Mouse (Mus musculus): ENCODE data around the gene Fgf4. TPM values are rescaled to one million over a fixed set of nuclear protein-coding genes. Genes with fewer than 3 reads are reported as not detected.

Gene Fgf4
- polyA plus RNA-seq, 1 experiment, result not detected

- 94% methylated on average over 1 of the region's 1 CpGs for WGBS
- Histone ChIP-seq H3K27ac (ENCODE audit: insufficient read depth, low read length) (no peak overlapping the region), H3K4me1 (ENCODE audit: control insufficient read depth, insufficient read depth, low read length) (peaks cover 4% of the 10 kb centered on the region; the same call in 1 of the 2 replicates), H3K4me3 (replicated peaks; ENCODE audit: insufficient read depth, low read depth, low read length) (no peak overlapping the region), H3K27me3 (ENCODE audit: control insufficient read depth, insufficient read depth, low read length) (peaks cover 3% of the 10 kb centered on the region; the same call in 1 of the 2 replicates)
- TF ChIP-seq CTCF (IDR thresholded peaks at IDR 0.05; ENCODE audit: borderline replicate concordance, insufficient read depth, low read depth, low read length), result no peak
- TF ChIP-seq POLR2A (IDR thresholded peaks at IDR 0.05; ENCODE audit: borderline replicate concordance, insufficient read depth, low read length), result no peak
- no peak for DNase-seq
Observed at GRCm38 (mm10) chr7:144858702-144859101, 11.5 kb downstream of the Fgf4 start.

GRCm38 (mm10) chr7:144861056-144861768 lies 14.0 kb downstream of the Fgf4 start:
- H3K27me3 ChIP-seq (ENCODE audit: control insufficient read depth, insufficient read depth, low read length), result peaks cover 3% of the 10 kb centered on the region; the same call in 1 of the 2 replicates
- WGBS, result 1% methylated on average over 72 of the region's 72 CpGs
- no peak overlapping the region for H3K4me3 ChIP-seq (replicated peaks; ENCODE audit: insufficient read depth, low read depth, low read length)
- DNase-seq, result no peak
- H3K27ac ChIP-seq (ENCODE audit: insufficient read depth, low read length), result no peak overlapping the region
- TF ChIP-seq POLR2A (IDR thresholded peaks at IDR 0.05; ENCODE audit: borderline replicate concordance, insufficient read depth, low read length), result no peak
- no peak for TF ChIP-seq CTCF (IDR thresholded peaks at IDR 0.05; ENCODE audit: borderline replicate concordance, insufficient read depth, low read depth, low read length)
- peaks cover 4% of the 10 kb centered on the region; the same call in 1 of the 2 replicates for H3K4me1 ChIP-seq (ENCODE audit: control insufficient read depth, insufficient read depth, low read length)

DNA sequence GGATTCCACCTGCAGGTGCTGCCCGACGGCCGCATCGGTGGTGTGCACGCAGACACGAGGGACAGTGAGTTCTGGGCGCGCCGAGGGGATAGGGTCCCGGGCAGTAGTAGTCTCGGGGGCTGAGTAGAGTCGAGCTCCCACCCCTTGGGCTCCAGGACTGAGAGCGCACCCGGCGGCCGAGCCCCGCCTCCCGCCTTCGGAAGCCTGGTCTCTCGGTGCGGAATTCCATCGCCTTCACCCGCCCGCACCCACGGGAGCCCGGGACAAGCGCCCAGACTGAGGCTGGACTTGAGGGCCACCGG lies 14.6 kb downstream of the Fgf4 start:
- under 1% methylated on average over 26 of the region's 28 CpGs for WGBS

DNA sequence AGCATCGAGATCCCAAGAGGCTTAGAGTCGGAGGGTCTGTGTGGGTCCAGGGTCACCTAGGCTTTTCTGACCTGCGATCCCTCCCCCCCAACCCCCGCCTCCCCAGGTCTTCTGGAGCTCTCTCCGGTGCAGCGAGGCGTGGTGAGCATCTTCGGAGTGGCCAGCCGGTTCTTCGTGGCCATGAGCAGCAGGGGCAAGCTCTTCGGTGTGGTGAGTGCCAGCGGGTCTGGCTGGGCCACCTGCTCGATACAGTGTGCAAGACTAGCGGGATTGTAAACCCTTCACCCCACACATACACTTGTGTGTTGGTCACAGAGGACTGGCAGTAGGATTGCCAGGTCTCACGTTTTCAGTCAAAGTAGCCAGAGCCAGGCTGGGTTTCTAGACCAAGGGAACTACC lies 15.0 kb downstream of the Fgf4 start:
- WGBS, result under 1% methylated on average over 15 of the region's 15 CpGs
- H3K4me1 ChIP-seq (ENCODE audit: control insufficient read depth, insufficient read depth, low read length), result peaks cover 4% of the 10 kb centered on the region; the same call in 1 of the 2 replicates
- H3K27me3 ChIP-seq (ENCODE audit: control insufficient read depth, insufficient read depth, low read length), result peaks cover 3% of the 10 kb centered on the region; the same call in 1 of the 2 replicates
- peak; percentile 34 to 42 for DNase-seq
- no peak overlapping the region for H3K4me3 ChIP-seq (replicated peaks; ENCODE audit: insufficient read depth, low read depth, low read length)
- no peak overlapping the region for H3K27ac ChIP-seq (ENCODE audit: insufficient read depth, low read length)
- no peak for TF ChIP-seq CTCF (IDR thresholded peaks at IDR 0.05; ENCODE audit: borderline replicate concordance, insufficient read depth, low read depth, low read length)
- TF ChIP-seq POLR2A (IDR thresholded peaks at IDR 0.05; ENCODE audit: borderline replicate concordance, insufficient read depth, low read length), result no peak

More for the DNA sequence above, 14.6 kb downstream of the Fgf4 start:
- Histone ChIP-seq H3K4me3 (replicated peaks; ENCODE audit: insufficient read depth, low read depth, low read length) (no peak overlapping the region), H3K27ac (ENCODE audit: insufficient read depth, low read length) (no peak overlapping the region), H3K4me1 (ENCODE audit: control insufficient read depth, insufficient read depth, low read length) (peaks cover 4% of the 10 kb centered on the region; the same call in 1 of the 2 replicates), H3K27me3 (ENCODE audit: control insufficient read depth, insufficient read depth, low read length) (peaks cover 3% of the 10 kb centered on the region; the same call in 1 of the 2 replicates)
- DNase-seq, result peak in 1 of 2 experiments; percentile 16
- no peak for TF ChIP-seq POLR2A (IDR thresholded peaks at IDR 0.05; ENCODE audit: borderline replicate concordance, insufficient read depth, low read length)

DNA sequence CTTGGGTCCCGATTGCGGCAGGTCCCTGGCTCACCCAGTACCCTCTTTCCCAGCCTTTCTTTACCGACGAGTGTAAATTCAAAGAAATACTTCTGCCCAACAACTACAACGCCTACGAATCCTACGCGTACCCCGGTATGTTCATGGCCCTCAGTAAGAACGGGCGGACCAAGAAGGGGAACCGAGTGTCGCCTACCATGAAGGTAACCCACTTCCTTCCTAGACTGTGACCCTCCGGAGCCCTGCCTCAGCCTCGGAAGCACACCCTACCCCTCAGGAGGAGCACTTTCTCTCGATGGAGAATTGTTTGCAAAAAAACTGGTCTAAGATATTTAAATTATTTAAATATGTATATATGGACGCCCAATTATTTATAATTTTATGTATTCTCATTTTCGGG lies 15.5 kb downstream of the Fgf4 start:
- WGBS, result 19% methylated on average over 18 of the region's 18 CpGs
- TF ChIP-seq CTCF (IDR thresholded peaks at IDR 0.05; ENCODE audit: borderline replicate concordance, insufficient read depth, low read depth, low read length) (no peak), POLR2A (IDR thresholded peaks at IDR 0.05; ENCODE audit: borderline replicate concordance, insufficient read depth, low read length) (no peak)
- no peak for DNase-seq
- Histone ChIP-seq H3K27me3 (ENCODE audit: control insufficient read depth, insufficient read depth, low read length) (peaks cover 3% of the 10 kb centered on the region; the same call in 1 of the 2 replicates), H3K4me1 (ENCODE audit: control insufficient read depth, insufficient read depth, low read length) (peaks cover 4% of the 10 kb centered on the region; the same call in 1 of the 2 replicates), H3K4me3 (replicated peaks; ENCODE audit: insufficient read depth, low read depth, low read length) (no peak overlapping the region), H3K27ac (ENCODE audit: insufficient read depth, low read length) (no peak overlapping the region)

- DNase-seq, result no peak
- Histone ChIP-seq H3K4me1 (ENCODE audit: control insufficient read depth, insufficient read depth, low read length) (peaks cover 4% of the 10 kb centered on the region; the same call in 1 of the 2 replicates), H3K27ac (ENCODE audit: insufficient read depth, low read length) (no peak overlapping the region), H3K4me3 (replicated peaks; ENCODE audit: insufficient read depth, low read depth, low read length) (no peak overlapping the region), H3K27me3 (ENCODE audit: control insufficient read depth, insufficient read depth, low read length) (peaks cover 3% of the 10 kb centered on the region; the same call in 1 of the 2 replicates)
- no peak for TF ChIP-seq POLR2A (IDR thresholded peaks at IDR 0.05; ENCODE audit: borderline replicate concordance, insufficient read depth, low read length)
- no peak for TF ChIP-seq CTCF (IDR thresholded peaks at IDR 0.05; ENCODE audit: borderline replicate concordance, insufficient read depth, low read depth, low read length)
- 34% methylated on average over 11 of the region's 11 CpGs for WGBS
Observed at GRCm38 (mm10) chr7:144863196-144863595, 16.0 kb downstream of the Fgf4 start.

DNA sequence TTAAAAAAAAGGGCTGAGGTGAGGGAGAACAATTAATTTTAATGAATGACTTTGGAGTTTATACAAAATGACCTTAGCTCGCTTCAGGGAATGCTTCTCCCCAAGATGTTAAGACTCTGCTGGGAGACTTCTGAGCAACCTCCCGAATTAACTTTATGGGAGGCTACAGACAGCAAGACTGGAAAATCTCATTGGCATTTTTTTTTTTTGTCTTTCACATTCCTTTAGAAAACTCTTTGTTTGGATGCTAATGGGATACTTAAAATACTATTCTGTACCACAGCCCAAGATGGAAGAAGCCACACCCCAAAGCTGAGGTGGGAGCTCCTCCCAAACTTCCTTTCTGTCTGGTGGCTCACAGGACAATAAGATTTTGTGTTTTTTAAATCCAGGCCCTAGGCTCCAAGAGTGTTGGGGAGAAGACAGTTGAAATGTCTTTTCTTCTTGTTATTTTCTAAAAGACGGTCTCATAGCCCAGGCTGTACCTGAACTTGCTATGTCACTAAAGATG lies 17.0 kb downstream of the Fgf4 start:
- Histone ChIP-seq H3K27ac (ENCODE audit: insufficient read depth, low read length) (no peak overlapping the region), H3K27me3 (ENCODE audit: control insufficient read depth, insufficient read depth, low read length) (peaks cover 3% of the 10 kb centered on the region; the same call in 1 of the 2 replicates), H3K4me1 (ENCODE audit: control insufficient read depth, insufficient read depth, low read length) (peaks cover 4% of the 10 kb centered on the region; the same call in 1 of the 2 replicates), H3K4me3 (replicated peaks; ENCODE audit: insufficient read depth, low read depth, low read length) (no peak overlapping the region)
- 81% methylated on average over 3 of the region's 3 CpGs for WGBS
- DNase-seq, result no peak
- TF ChIP-seq POLR2A (IDR thresholded peaks at IDR 0.05; ENCODE audit: borderline replicate concordance, insufficient read depth, low read length) (no peak), CTCF (IDR thresholded peaks at IDR 0.05; ENCODE audit: borderline replicate concordance, insufficient read depth, low read depth, low read length) (no peak)

GRCm38 (mm10) chr7:144867161-144867560 lies 20.0 kb downstream of the Fgf4 start:
- Histone ChIP-seq H3K27me3 (ENCODE audit: control insufficient read depth, insufficient read depth, low read length) (no peaks in the 10 kb centered on the region; the same call in 1 of the 2 replicates), H3K27ac (ENCODE audit: insufficient read depth, low read length) (no peak overlapping the region), H3K4me3 (replicated peaks; ENCODE audit: insufficient read depth, low read depth, low read length) (no peak overlapping the region), H3K4me1 (ENCODE audit: control insufficient read depth, insufficient read depth, low read length) (peaks cover 2% of the 10 kb centered on the region; the same call in 1 of the 2 replicates)
- WGBS, result 64% methylated on average over 4 of the region's 4 CpGs
- TF ChIP-seq POLR2A (IDR thresholded peaks at IDR 0.05; ENCODE audit: borderline replicate concordance, insufficient read depth, low read length) (no peak), CTCF (IDR thresholded peaks at IDR 0.05; ENCODE audit: borderline replicate concordance, insufficient read depth, low read depth, low read length) (no peak)
- no peak for DNase-seq
